8 mouse cellular contexts compared by ENCODE assay signal in genomic region chr7:142967884-142968808, GRCm38 (mm10). TPM values are rescaled to one million over a fixed set of nuclear protein-coding genes. Genes with fewer than 3 reads are reported as not detected.
A peak's percentile ranks its signal among the peaks of the same experiment; 100 is the strongest.
DNase-seq lines count a peak whose midpoint lies in the region; ATAC-seq and TF ChIP-seq lines count a peak whose summit lies in the region.

No protein-coding gene starts in this region.

- no peaks in the 10 kb centered on the region for H3K36me3 ChIP-seq in embryonic facial prominence, embryonic 13.5 days
- no peaks in the 10 kb centered on the region for H3K36me3 ChIP-seq in lung, postnatal 0 days (ENCODE audit: insufficient read depth, low read length)

- ATAC-seq in embryonic facial prominence, embryonic 13.5 days (ENCODE audit: insufficient number of reproducible peaks, insufficient read depth, low FRiP score, low TSS enrichment, low read depth) = no peak
- peak; percentile 58 for ATAC-seq in lung, postnatal 0 days

- peak; percentile 50 for TF ChIP-seq CTCF in lung, postnatal 0 days (IDR thresholded peaks at IDR 0.05)

- peak overlapping the region; percentile 97 for H3K4me2 ChIP-seq in embryonic facial prominence, embryonic 13.5 days
- peak overlapping the region; percentile 77 for H3K4me2 ChIP-seq in lung, postnatal 0 days (replicated peaks; ENCODE audit: low read depth, low read length)

- peaks cover 92% of the 10 kb centered on the region for H3K27me3 ChIP-seq in embryonic facial prominence, embryonic 13.5 days
- H3K27me3 ChIP-seq in lung, postnatal 0 days (replicated peaks; ENCODE audit: insufficient read depth, low read length) = peaks cover 36% of the 10 kb centered on the region

- peaks cover 22% of the 10 kb centered on the region for H3K4me1 ChIP-seq in embryonic facial prominence, embryonic 13.5 days
- peaks cover 12% of the 10 kb centered on the region; the same call in 1 of the 2 replicates for H3K4me1 ChIP-seq in lung, postnatal 0 days (ENCODE audit: insufficient read depth, low read depth, low read length)

- peak overlapping the region; percentile 60 for H3K9ac ChIP-seq in embryonic facial prominence, embryonic 13.5 days
- 0 out of 2 replicates have a peak overlapping the region, but pooled peaks have one; percentile 12 for H3K9ac ChIP-seq in lung, postnatal 0 days (replicated peaks; ENCODE audit: low read depth)

- WGBS in embryonic facial prominence, embryonic 13.5 days = under 1% methylated on average over 90 of the region's 90 CpGs
- 2% methylated on average over 79 of the region's 90 CpGs for WGBS in lung, postnatal 0 days

- H3K4me3 ChIP-seq in embryonic facial prominence, embryonic 13.5 days = peak overlapping the region; percentile 50
- peak overlapping the region; percentile 37 for H3K4me3 ChIP-seq in lung, postnatal 0 days (ENCODE audit: low read depth, low read length)

- TF ChIP-seq EP300 in lung, postnatal 0 days (IDR thresholded peaks at IDR 0.05) = no peak

- 0 out of 2 replicates have a peak overlapping the region, but pooled peaks have one; percentile 16 for H3K27ac ChIP-seq in embryonic facial prominence, embryonic 13.5 days
- peak overlapping the region; percentile 51 for H3K27ac ChIP-seq in lung, postnatal 0 days (ENCODE audit: low read length)

- intact Hi-C loops in heart, postnatal 36 days (cut with DNase I) = no loop called here

- no peaks in the 10 kb centered on the region for H3K9me3 ChIP-seq in embryonic facial prominence, embryonic 13.5 days
- H3K9me3 ChIP-seq in lung, postnatal 0 days (ENCODE audit: low read length) = no peaks in the 10 kb centered on the region

- DNase-seq in kidney, adult 18-20 months = peak; percentile 45
- no peak for DNase-seq in kidney, adult 9 months
- DNase-seq in heart, postnatal 36 days = peak; percentile 34 to 36
- DNase-seq in layer of hippocampus, postnatal 25 days (ENCODE audit: extremely low spot score in 1 of 2, low spot score in 1 of 2) = peak; percentile 38 to 40
- peak; percentile 64 for DNase-seq in lung, postnatal 0 days (ENCODE audit: low spot score)
- peak; percentile 21 for DNase-seq in ovary, postnatal 14 days (ENCODE audit: low spot score)
- DNase-seq in urinary bladder, postnatal 10 days (ENCODE audit: low spot score) = peak; percentile 18

RNA-seq across cellular contexts. Expression of gene Ascl2, which starts 0.9 kb away (rescaled TPM):
- polyA plus RNA-seq in embryonic facial prominence, embryonic 13.5 days (2015; fragmentation: Nextera tagmentation; extraction: Ambion mirVana) = 0.41 and 1.3 TPM in 2 replicates
- total RNA-seq in heart, postnatal 36 days (2021) = not detected
- total RNA-seq in layer of hippocampus, postnatal 25 days (2021) = under 1 TPM; 0.22 to 0.31 TPM
- 0.90 and 1.3 TPM in 2 replicates for polyA plus RNA-seq in lung, postnatal 0 days (2015; fragmentation: Nextera tagmentation; extraction: Ambion mirVana)

RNA-seq across cellular contexts. Expression of gene Tspan32, which starts 36.7 kb away (rescaled TPM):
- polyA plus RNA-seq in embryonic facial prominence, embryonic 13.5 days (2015; fragmentation: Nextera tagmentation; extraction: Ambion mirVana) = 2.6 and 2.8 TPM in 2 replicates
- under 1 TPM; 0.28 to 0.46 TPM for total RNA-seq in heart, postnatal 36 days (2021)
- total RNA-seq in layer of hippocampus, postnatal 25 days (2021) = not detected
- 6.1 and 7.8 TPM in 2 replicates for polyA plus RNA-seq in lung, postnatal 0 days (2015; fragmentation: Nextera tagmentation; extraction: Ambion mirVana)

RNA-seq across cellular contexts. Expression of gene Th, which starts 37.2 kb away (rescaled TPM):
- polyA plus RNA-seq in embryonic facial prominence, embryonic 13.5 days (2015; fragmentation: Nextera tagmentation; extraction: Ambion mirVana) = 0.32 and 0.78 TPM in 2 replicates
- not detected for total RNA-seq in heart, postnatal 36 days (2021)
- under 1 TPM; 0.49 to 0.62 TPM for total RNA-seq in layer of hippocampus, postnatal 25 days (2021)
- 0.08 and 0.10 TPM in 2 replicates for polyA plus RNA-seq in lung, postnatal 0 days (2015; fragmentation: Nextera tagmentation; extraction: Ambion mirVana)
